In the genomic region with DNA sequence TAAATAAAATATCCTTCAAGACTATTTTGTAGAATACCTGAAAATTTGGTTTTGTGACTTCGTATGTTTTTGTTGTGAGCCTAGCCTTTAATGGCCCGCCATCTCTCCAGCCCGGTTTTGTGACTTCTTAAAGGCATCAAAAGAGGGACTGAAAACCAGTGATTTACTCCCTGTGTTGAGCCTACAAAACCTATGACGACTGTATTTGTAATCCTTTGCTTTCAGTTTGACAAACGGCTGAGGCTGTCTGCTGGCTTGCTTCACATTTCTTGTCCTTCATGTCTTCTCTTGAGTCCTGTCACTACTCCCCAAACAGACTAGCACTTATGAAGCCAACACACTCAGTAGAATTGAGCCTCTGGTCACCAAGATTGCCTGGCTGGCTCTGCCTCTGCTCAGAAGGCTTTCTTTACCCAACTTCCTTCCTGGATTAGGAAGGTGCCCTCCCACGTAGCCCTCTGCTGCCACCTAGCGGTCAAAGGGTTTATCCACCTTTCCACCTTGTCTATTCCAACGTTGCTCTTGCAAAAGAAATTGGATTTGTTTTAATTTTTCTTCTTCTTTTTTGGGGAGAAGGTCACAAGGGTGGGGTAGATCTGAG, we compare ENCODE assay signal across 8 mouse cellular contexts. TPM values are rescaled to one million over a fixed set of nuclear protein-coding genes. Genes with fewer than 3 reads are reported as not detected.
DNase-seq lines count a peak whose midpoint lies in the region; ATAC-seq and TF ChIP-seq lines count a peak whose summit lies in the region.

No protein-coding gene starts in this region.

- H3K27ac ChIP-seq in embryonic facial prominence, embryonic 10.5 days (replicated peaks): peak overlapping the region; percentile 69
- H3K27ac ChIP-seq in limb, embryonic 10.5 days: peak overlapping the region; percentile 71; the same call in 1 of the 2 replicates
- no peak overlapping the region for H3K27ac ChIP-seq in midbrain, embryonic 14.5 days (replicated peaks; ENCODE audit: low read depth, low read length)
- H3K27ac ChIP-seq in small intestine, adult 2 months (ENCODE audit: insufficient read depth, low read depth, low read length): no peak overlapping the region

- H3K36me3 ChIP-seq in embryonic facial prominence, embryonic 10.5 days (replicated peaks): no peaks in the 10 kb centered on the region
- H3K36me3 ChIP-seq in limb, embryonic 10.5 days: no peaks in the 10 kb centered on the region
- no peaks in the 10 kb centered on the region for H3K36me3 ChIP-seq in midbrain, embryonic 14.5 days (ENCODE audit: control insufficient read depth, insufficient read depth, low read length)
- H3K36me3 ChIP-seq in small intestine, adult 2 months (ENCODE audit: control insufficient read depth, insufficient read depth, low read length): no peaks in the 10 kb centered on the region

- no peak overlapping the region for H3K4me2 ChIP-seq in midbrain, embryonic 14.5 days (ENCODE audit: low read length)

- no peaks in the 10 kb centered on the region for H3K27me3 ChIP-seq in embryonic facial prominence, embryonic 10.5 days (replicated peaks; ENCODE audit: low read depth, poor library complexity, severe bottlenecking)
- H3K27me3 ChIP-seq in limb, embryonic 10.5 days (ENCODE audit: low read depth, poor library complexity, severe bottlenecking): no peaks in the 10 kb centered on the region
- no peaks in the 10 kb centered on the region for H3K27me3 ChIP-seq in midbrain, embryonic 14.5 days (ENCODE audit: control insufficient read depth, insufficient read depth, low read length)
- no peaks in the 10 kb centered on the region for H3K27me3 ChIP-seq in small intestine, adult 2 months (ENCODE audit: control insufficient read depth, insufficient read depth, low read length)

- no peaks in the 10 kb centered on the region for H3K4me1 ChIP-seq in embryonic facial prominence, embryonic 10.5 days
- no peaks in the 10 kb centered on the region for H3K4me1 ChIP-seq in limb, embryonic 10.5 days
- no peaks in the 10 kb centered on the region for H3K4me1 ChIP-seq in midbrain, embryonic 14.5 days (ENCODE audit: control insufficient read depth, insufficient read depth, low read length)
- peaks cover 2% of the 10 kb centered on the region; the same call in 1 of the 2 replicates for H3K4me1 ChIP-seq in small intestine, adult 2 months (ENCODE audit: control insufficient read depth, insufficient read depth, insufficient read length, low read length)

- H3K9me3 ChIP-seq in embryonic facial prominence, embryonic 10.5 days: no peaks in the 10 kb centered on the region
- H3K9me3 ChIP-seq in limb, embryonic 10.5 days (replicated peaks): no peaks in the 10 kb centered on the region
- H3K9me3 ChIP-seq in midbrain, embryonic 14.5 days (ENCODE audit: control insufficient read depth, low read length): no peaks in the 10 kb centered on the region

- 48% methylated on average over 8 of the region's 8 CpGs for WGBS in embryonic facial prominence, embryonic 10.5 days
- 41% methylated on average over 8 of the region's 8 CpGs for WGBS in limb, embryonic 10.5 days
- 38% methylated on average over 8 of the region's 8 CpGs for WGBS in midbrain, embryonic 14.5 days
- 35% methylated on average over 8 of the region's 8 CpGs for WGBS in small intestine, adult 2 months

- H3K9ac ChIP-seq in midbrain, embryonic 14.5 days (replicated peaks; ENCODE audit: low read length): no peak overlapping the region

- peak; percentile 75 for DNase-seq in 3T3-L1 (ENCODE audit: low read depth, low spot score)
- DNase-seq in adrenal gland, postnatal 25 days: peak; percentile 92
- DNase-seq in embryonic facial prominence, embryonic 10.5 days (ENCODE audit: low spot score): peak; percentile 91
- DNase-seq in kidney, adult 11 months: peak; percentile 49
- peak; percentile 96 for DNase-seq in limb, embryonic 10.5 days (ENCODE audit: low spot score)
- DNase-seq in midbrain, embryonic 14.5 days: peak; percentile 96

- TF ChIP-seq POLR2A in small intestine, adult 2 months (IDR thresholded peaks at IDR 0.05; ENCODE audit: low read depth, low read length): no peak

- peak; percentile 98 for ATAC-seq in granulocyte monocyte progenitor cell, adult 5-6 weeks (replicated peaks; ENCODE audit: poor library complexity, severe bottlenecking)
- ATAC-seq in midbrain, embryonic 14.5 days (ENCODE audit: low FRiP score, low TSS enrichment): peak; percentile 37; the same call in 1 of the 2 replicates

- H3K4me3 ChIP-seq in embryonic facial prominence, embryonic 10.5 days: no peak overlapping the region
- no peak overlapping the region for H3K4me3 ChIP-seq in limb, embryonic 10.5 days
- H3K4me3 ChIP-seq in midbrain, embryonic 14.5 days (replicated peaks; ENCODE audit: low read depth, low read length): no peak overlapping the region
- no peak overlapping the region for H3K4me3 ChIP-seq in small intestine, adult 2 months (ENCODE audit: low read depth, low read length)

- TF ChIP-seq CTCF in small intestine, adult 2 months (IDR thresholded peaks at IDR 0.05; ENCODE audit: extremely low read depth, insufficient read length, insufficient replicate concordance, low read depth, low read length): peak; percentile 97; the same call in 1 of the 2 replicates

RNA-seq across cellular contexts. Expression of gene Abca6, which starts 16.8 kb away (rescaled TPM):
- 3.5 and 3.9 TPM in 2 replicates for total RNA-seq in adrenal gland, postnatal 25 days (2021)
- 0.41 and 0.50 TPM in 2 replicates for polyA plus RNA-seq in embryonic facial prominence, embryonic 10.5 days (2016; fragmentation: Nextera tagmentation; extraction: Ambion mirVana)
- 0.34 and 0.51 TPM in 2 replicates for total RNA-seq in granulocyte monocyte progenitor cell, adult 5-6 weeks (2014; fragmentation: Nextera tagmentation)
- total RNA-seq in granulocyte monocyte progenitor cell, adult 5-6 weeks (2017): 0.04 and 0.26 TPM in 2 replicates
- polyA plus RNA-seq in limb, embryonic 10.5 days (2016; fragmentation: Nextera tagmentation; extraction: Ambion mirVana): 0.16 and 0.19 TPM in 2 replicates
- polyA plus RNA-seq in midbrain, embryonic 14.5 days (2014; fragmentation: Nextera tagmentation; extraction: Ambion mirVana): 0.09 and 0.34 TPM in 2 replicates
- polyA plus RNA-seq in small intestine, adult 2 months (2012; rRNA removed): 0.04 TPM in 1 of 2 replicates, not detected in the other

Comparison
In these comparisons a context has a peak if more than half of its experiments do, and no peak if none do; other contexts are left out.
1. H3K27ac ChIP-seq: peak in embryonic facial prominence, embryonic 10.5 days (single experiment) and limb, embryonic 10.5 days (single experiment); none in midbrain, embryonic 14.5 days (single experiment) and small intestine, adult 2 months (single experiment).
2. Peak in every context shown above with its lines, with median percentiles within 50 percentile points of each other: DNase-seq.